Mouse (Mus musculus) midbrain, embryonic 12.5 days (tissue): ENCODE data around the gene Spag9. TPM values are rescaled to one million over a fixed set of nuclear protein-coding genes. Genes with fewer than 3 reads are reported as not detected.
A peak's percentile ranks its signal among the peaks of the same experiment; 100 is the strongest.

ENCODE experiments used
- ATAC-seq: fragments of 200-750 bp; cut with Nextera tagmentation; 2 replicates; pipeline ENCODE4 v1.8.0; 2017; ENCODE audit warnings: low read depth, moderate TSS enrichment, moderate library complexity; ENCODE audit not compliant: low FRiP score
- H3K27ac ChIP-seq: fragments of 300-500 bp; sonication (generic); replicated peaks from 2 replicates; pipeline ENCODE4 v1.5.1; 2016; ENCODE audit warnings: mild to moderate bottlenecking
- H3K27me3 ChIP-seq: fragments of 300-500 bp; sonication (generic); 2 replicates; pipeline ENCODE4 v1.6.1; 2016; ENCODE audit warnings: mild to moderate bottlenecking
- H3K36me3 ChIP-seq: fragments of 300-500 bp; sonication (generic); 2 replicates; pipeline ENCODE4 v1.6.1; 2016
- H3K4me1 ChIP-seq: fragments of 300-500 bp; sonication (generic); 2 replicates; pipeline ENCODE4 v1.6.1; 2016
- H3K4me2 ChIP-seq: fragments of 300-500 bp; sonication (generic); replicated peaks from 2 replicates; pipeline ENCODE4 v1.6.1; 2016; ENCODE audit warnings: mild to moderate bottlenecking, moderate library complexity
- H3K4me3 ChIP-seq: fragments of 300-500 bp; sonication (generic); 2 replicates; pipeline ENCODE4 v1.5.1; 2016; ENCODE audit warnings: mild to moderate bottlenecking
- H3K9ac ChIP-seq: fragments of 300-500 bp; sonication (generic); replicated peaks from 2 replicates; pipeline ENCODE4 v1.6.1; 2016; ENCODE audit warnings: mild to moderate bottlenecking, moderate library complexity
- H3K9me3 ChIP-seq: fragments of 300-500 bp; sonication (generic); 2 replicates; pipeline ENCODE4 v1.6.1; 2016; ENCODE audit warnings: mild to moderate bottlenecking
- WGBS: fragments of 180-500 bp; shearing (Covaris S2); methylation state at CpG from one replicate; pipeline ENCODE4 v1.1.7; 2016; 5-methylcytosine and 5-hydroxymethylcytosine counted together
- polyA plus RNA-seq: library from polyadenylated mRNA; unstranded; fragments of >200 nt; fragmentation: Nextera tagmentation; extraction: Ambion mirVana; gene quantifications from 2 replicates; pipeline ENCODE4 v1.2.1, GENCODE M21; 2016

The Spag9 gene
- polyA plus RNA-seq, 1 experiment from 2014 or later = 134 TPM

- Histone ChIP-seq H3K9me3 (no peaks in the 10 kb centered on the region), H3K4me1 (peaks cover 16% of the 10 kb centered on the region), H3K27ac (no peak overlapping the region), H3K4me2 (no peak overlapping the region), H3K4me3 (no peak overlapping the region), H3K27me3 (peaks cover 5% of the 10 kb centered on the region; the same call in 1 of the 2 replicates), H3K36me3 (no peaks in the 10 kb centered on the region), H3K9ac (no peak overlapping the region)
- 57% methylated on average over 24 of the region's 24 CpGs for WGBS
- ATAC-seq = no peak
Measured at GRCm38 (mm10) chr11:94138411-94139231, 142.7 kb downstream of the Spag9 start.

- peaks cover 10% of the 10 kb centered on the region for H3K4me1 ChIP-seq
- no peak overlapping the region for H3K4me2 ChIP-seq
- no peak for ATAC-seq
- H3K4me3 ChIP-seq = no peak overlapping the region
- no peaks in the 10 kb centered on the region for H3K36me3 ChIP-seq
- peaks cover 4% of the 10 kb centered on the region; the same call in 1 of the 2 replicates for H3K27me3 ChIP-seq
- WGBS = 87% methylated on average over 5 of the region's 5 CpGs
- H3K27ac ChIP-seq = no peak overlapping the region
- no peaks in the 10 kb centered on the region for H3K9me3 ChIP-seq
- H3K9ac ChIP-seq = no peak overlapping the region
Measured at GRCm38 (mm10) chr11:94139232-94139620, 143.3 kb downstream of the Spag9 start.

- WGBS = 77% methylated on average over 3 of the region's 3 CpGs
- H3K4me1 ChIP-seq = 0 out of 2 replicates have a peak, but pooled peaks cover 6% of the 10 kb centered on the region
- ATAC-seq = no peak
- no peaks in the 10 kb centered on the region for H3K36me3 ChIP-seq
- no peak overlapping the region for H3K9ac ChIP-seq
- H3K4me2 ChIP-seq = no peak overlapping the region
- no peak overlapping the region for H3K4me3 ChIP-seq
- no peaks in the 10 kb centered on the region for H3K9me3 ChIP-seq
- H3K27me3 ChIP-seq = no peaks in the 10 kb centered on the region
- no peak overlapping the region for H3K27ac ChIP-seq
Measured at GRCm38 (mm10) chr11:94140540-94140939, 144.6 kb downstream of the Spag9 start.

GRCm38 (mm10) chr11:94141564-94141963 lies 145.7 kb downstream of the Spag9 start:
- Histone ChIP-seq H3K27me3 (no peaks in the 10 kb centered on the region), H3K9ac (no peak overlapping the region), H3K4me1 (0 out of 2 replicates have a peak, but pooled peaks cover 6% of the 10 kb centered on the region), H3K9me3 (no peaks in the 10 kb centered on the region), H3K27ac (no peak overlapping the region), H3K4me3 (no peak overlapping the region), H3K4me2 (no peak overlapping the region), H3K36me3 (no peaks in the 10 kb centered on the region)
- WGBS = 42% methylated on average over 3 of the region's 3 CpGs
- ATAC-seq = no peak

GRCm38 (mm10) chr11:94143336-94143735 lies 147.4 kb downstream of the Spag9 start:
- Histone ChIP-seq H3K4me2 (no peak overlapping the region), H3K36me3 (no peaks in the 10 kb centered on the region), H3K9me3 (no peaks in the 10 kb centered on the region), H3K4me3 (no peak overlapping the region), H3K4me1 (no peaks in the 10 kb centered on the region), H3K27me3 (no peaks in the 10 kb centered on the region), H3K27ac (no peak overlapping the region), H3K9ac (no peak overlapping the region)
- ATAC-seq = no peak
- WGBS = 79% methylated on average over 2 of the region's 2 CpGs

- no peaks in the 10 kb centered on the region for H3K9me3 ChIP-seq
- peak overlapping the region; percentile 46; the same call in 1 of the 2 replicates for H3K27ac ChIP-seq
- H3K4me3 ChIP-seq = no peak overlapping the region
- no peak overlapping the region for H3K9ac ChIP-seq
- 74% methylated on average over 11 of the region's 11 CpGs for WGBS
- H3K4me2 ChIP-seq = no peak overlapping the region
- H3K27me3 ChIP-seq = no peaks in the 10 kb centered on the region
- ATAC-seq = no peak
- H3K36me3 ChIP-seq = no peaks in the 10 kb centered on the region
- H3K4me1 ChIP-seq = peaks cover 5% of the 10 kb centered on the region
Measured at GRCm38 (mm10) chr11:94144771-94145539, 149.1 kb downstream of the Spag9 start.

- 92% methylated on average over 14 of the region's 14 CpGs for WGBS
- no peak for ATAC-seq
- no peak overlapping the region for H3K9ac ChIP-seq
Measured at GRCm38 (mm10) chr11:94146049-94146605, 150.2 kb downstream of the Spag9 start.

GRCm38 (mm10) chr11:94146733-94147485 lies 151.0 kb downstream of the Spag9 start:
- no peaks in the 10 kb centered on the region for H3K36me3 ChIP-seq
- 70% methylated on average over 11 of the region's 11 CpGs for WGBS
- no peak overlapping the region for H3K27ac ChIP-seq
- 0 out of 2 replicates have a peak, but pooled peaks cover 3% of the 10 kb centered on the region for H3K27me3 ChIP-seq
- H3K9ac ChIP-seq = no peak overlapping the region
- no peak for ATAC-seq
- no peak overlapping the region for H3K4me2 ChIP-seq
- H3K9me3 ChIP-seq = no peaks in the 10 kb centered on the region
- H3K4me1 ChIP-seq = peaks cover 18% of the 10 kb centered on the region
- H3K4me3 ChIP-seq = no peak overlapping the region

More at GRCm38 (mm10) chr11:94146049-94146605, 150.2 kb downstream of the Spag9 start:
- Histone ChIP-seq H3K36me3 (no peaks in the 10 kb centered on the region), H3K27ac (no peak overlapping the region), H3K4me2 (no peak overlapping the region), H3K4me3 (no peak overlapping the region), H3K4me1 (peaks cover 17% of the 10 kb centered on the region), H3K27me3 (0 out of 2 replicates have a peak, but pooled peaks cover 3% of the 10 kb centered on the region), H3K9me3 (no peaks in the 10 kb centered on the region)

GRCm38 (mm10) chr11:94148105-94148696 lies 152.3 kb downstream of the Spag9 start:
- 42% methylated on average over 12 of the region's 12 CpGs for WGBS
- Histone ChIP-seq H3K27ac (no peak overlapping the region), H3K36me3 (no peaks in the 10 kb centered on the region), H3K9ac (no peak overlapping the region), H3K4me2 (no peak overlapping the region), H3K4me1 (peaks cover 18% of the 10 kb centered on the region), H3K4me3 (no peak overlapping the region), H3K9me3 (no peaks in the 10 kb centered on the region), H3K27me3 (0 out of 2 replicates have a peak, but pooled peaks cover 3% of the 10 kb centered on the region)
- ATAC-seq = no peak

GRCm38 (mm10) chr11:94148931-94149491 lies 153.1 kb downstream of the Spag9 start:
- Histone ChIP-seq H3K9me3 (no peaks in the 10 kb centered on the region), H3K9ac (peak overlapping the region; percentile 79), H3K36me3 (no peaks in the 10 kb centered on the region), H3K4me2 (peak overlapping the region; percentile 85), H3K27ac (peak overlapping the region; percentile 80), H3K4me3 (peak overlapping the region; percentile 45), H3K4me1 (peaks cover 18% of the 10 kb centered on the region), H3K27me3 (0 out of 2 replicates have a peak, but pooled peaks cover 3% of the 10 kb centered on the region)
- under 1% methylated on average over 46 of the region's 46 CpGs for WGBS
- ATAC-seq = peak; percentile 58
